Mouse (Mus musculus): ENCODE measurements around the gene Trove2. TPM values are rescaled to one million over a fixed set of nuclear protein-coding genes. Genes with fewer than 3 reads are reported as not detected.

The Trove2 gene
- polyA plus RNA-seq, 1 experiment from 2014 or later, result 7.7 TPM

DNA sequence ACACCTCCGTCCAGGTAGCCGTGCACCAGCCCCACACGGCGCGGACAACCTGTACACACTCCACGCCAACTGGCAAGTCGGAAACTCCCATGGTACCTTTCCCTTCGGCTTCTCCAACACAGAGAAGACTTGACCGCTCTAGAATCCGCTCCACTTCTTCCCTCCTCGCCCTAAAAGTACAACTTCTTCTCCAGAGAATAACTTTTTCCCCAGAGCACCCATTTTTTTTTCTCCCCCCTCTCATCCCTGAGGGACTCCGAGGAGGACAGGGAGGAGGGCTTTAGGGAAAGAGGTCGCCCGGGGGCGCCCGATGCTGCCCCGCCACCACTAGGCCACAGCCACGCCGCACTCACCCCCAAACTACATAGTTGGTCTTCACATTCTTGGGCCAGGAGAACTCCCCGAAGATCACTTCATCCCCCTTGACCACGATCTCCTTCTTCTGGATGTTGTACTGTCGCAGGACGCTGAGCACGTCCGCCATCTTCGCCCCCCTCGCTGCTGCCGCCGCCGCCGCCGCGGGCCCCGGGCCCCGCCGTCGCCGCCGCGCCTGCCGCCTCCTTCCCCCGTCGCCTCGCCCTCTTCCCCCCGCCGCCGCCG is 74.6 kb downstream of the Trove2 start:
- WGBS, result under 1% methylated on average over 46 of the region's 48 CpGs
- peak overlapping the region; percentile 91 for H3K9ac ChIP-seq (ENCODE audit: low read depth, low read length)
- peaks cover 5% of the 10 kb centered on the region; the same call in 1 of the 2 replicates for H3K4me1 ChIP-seq (replicated peaks; ENCODE audit: control insufficient read depth, insufficient read depth, low read length)
- H3K4me2 ChIP-seq, result peak overlapping the region; percentile 73
- no peaks in the 10 kb centered on the region for H3K27me3 ChIP-seq (replicated peaks; ENCODE audit: control insufficient read depth, insufficient read depth, low read length)
- peak overlapping the region; percentile 88 for H3K27ac ChIP-seq (ENCODE audit: low read depth, low read length)
- H3K36me3 ChIP-seq (ENCODE audit: control insufficient read depth, insufficient read depth, low read length), result peaks cover 4% of the 10 kb centered on the region; the same call in 1 of the 2 replicates
- H3K4me3 ChIP-seq (ENCODE audit: low read depth, low read length), result peak overlapping the region; percentile 93
- ATAC-seq (replicated peaks; ENCODE audit: low FRiP score) (peak; percentile 67), DNase-seq (ENCODE audit: low spot score) (no peak)
- H3K9me3 ChIP-seq (ENCODE audit: control insufficient read depth, low read length), result no peaks in the 10 kb centered on the region

DNA sequence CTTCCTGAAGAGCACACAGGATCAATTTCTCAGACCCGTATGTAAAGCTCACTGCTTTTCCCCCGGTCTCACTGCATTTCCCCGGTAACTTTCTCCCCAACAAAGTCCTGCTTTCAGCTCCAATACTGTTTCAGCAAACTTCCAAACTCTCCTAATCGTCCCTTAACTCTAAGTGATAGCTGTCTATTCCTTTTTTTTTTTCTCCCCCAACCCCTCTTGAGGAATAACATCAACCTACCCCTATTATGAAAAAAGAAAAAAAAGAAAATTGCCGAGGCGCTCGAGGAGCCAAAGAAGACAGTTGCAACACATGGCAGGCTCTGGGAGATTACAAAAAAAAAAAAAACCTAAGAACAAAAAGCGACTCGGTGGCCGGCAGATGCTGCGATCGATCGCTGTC is 75.1 kb downstream of the Trove2 start:
- Histone ChIP-seq H3K4me3 (ENCODE audit: low read depth, low read length) (peak overlapping the region; percentile 93), H3K36me3 (ENCODE audit: control insufficient read depth, insufficient read depth, low read length) (peaks cover 7% of the 10 kb centered on the region), H3K4me2 (peak overlapping the region; percentile 73), H3K9ac (ENCODE audit: low read depth, low read length) (peak overlapping the region; percentile 91), H3K27ac (ENCODE audit: low read depth, low read length) (peak overlapping the region; percentile 88; the same call in 1 of the 2 replicates), H3K9me3 (ENCODE audit: control insufficient read depth, low read length) (no peaks in the 10 kb centered on the region), H3K27me3 (replicated peaks; ENCODE audit: control insufficient read depth, insufficient read depth, low read length) (no peaks in the 10 kb centered on the region), H3K4me1 (replicated peaks; ENCODE audit: control insufficient read depth, insufficient read depth, low read length) (peaks cover 5% of the 10 kb centered on the region; the same call in 1 of the 2 replicates)
- DNase-seq (ENCODE audit: low spot score) (no peak), ATAC-seq (replicated peaks; ENCODE audit: low FRiP score) (no peak)
- WGBS, result under 1% methylated on average over 13 of the region's 13 CpGs

Other genes starting within 250 kb of the Trove2 start
- 0.25 and 0.41 TPM in 2 replicates for gene B3galt2, start 136.4 kb downstream of the Trove2 start, polyA plus RNA-seq (2014; fragmentation: Nextera tagmentation; extraction: Ambion mirVana)
- gene Cdc73, start 74.2 kb downstream of the Trove2 start, polyA plus RNA-seq (2014; fragmentation: Nextera tagmentation; extraction: Ambion mirVana), result 15.9 and 18.7 TPM in 2 replicates
- gene Glrx2, start 60.7 kb downstream of the Trove2 start, polyA plus RNA-seq (2014; fragmentation: Nextera tagmentation; extraction: Ambion mirVana), result 72.9 and 79.5 TPM in 2 replicates
- 141 and 150 TPM in 2 replicates for gene Uchl5, start 204 bp upstream of the Trove2 start, polyA plus RNA-seq (2014; fragmentation: Nextera tagmentation; extraction: Ambion mirVana)
- gene Rgs2, start 227.1 kb upstream of the Trove2 start, polyA plus RNA-seq (2014; fragmentation: Nextera tagmentation; extraction: Ambion mirVana), result 12.5 and 16.7 TPM in 2 replicates